Mouse (Mus musculus) CH12.LX (cell line): ENCODE measurements around the gene Mageb2. TPM values are rescaled to one million over a fixed set of nuclear protein-coding genes. Genes with fewer than 3 reads are reported as not detected.
"Not testable (repeated sequence)": the region's sequence is repeated elsewhere in the genome, so short reads cannot be mapped to it uniquely, and the experiment has no call there.

Experiments
- DNase-seq: peaks from one replicate; pipeline ENCODE4 v3.0.0-alpha.2; 2013; ENCODE audit errors: extremely low read depth
- H3K27ac ChIP-seq: 2 replicates; pipeline ENCODE4 v1.5.1; 2012; ENCODE audit warnings: low read depth, mild to moderate bottlenecking, control low read depth, moderate library complexity; ENCODE audit not compliant: insufficient read depth
- H3K27me3 ChIP-seq: replicated peaks from 2 replicates; pipeline ENCODE3; 2012; ENCODE audit warnings: inconsistent platforms
- H3K36me3 ChIP-seq, 2 experiments: replicated peaks in 1 of 2; 2 replicates each; pipeline versions ENCODE3 to v1.6.1; 2012; ENCODE audit warnings: inconsistent platforms in 1 of 2, low read length in 1 of 2, mild to moderate bottlenecking in 1 of 2, mixed read lengths in 1 of 2, moderate library complexity in 1 of 2; ENCODE audit not compliant: control insufficient read depth in 1 of 2, insufficient read depth in 1 of 2
- H3K4me1 ChIP-seq, 2 experiments: 2 replicates each; pipeline ENCODE4 v1.6.1; 2012; ENCODE audit warnings: inconsistent platforms in 1 of 2, moderate library complexity in 1 of 2; ENCODE audit not compliant: insufficient read depth in 2 of 2, control insufficient read depth in 1 of 2
- H3K4me2 ChIP-seq: 2 replicates; pipeline ENCODE4 v1.6.1; 2012; ENCODE audit warnings: low read depth, mild to moderate bottlenecking, control low read depth; ENCODE audit not compliant: poor library complexity, insufficient read depth, severe bottlenecking
- H3K4me3 ChIP-seq, 3 experiments: fragments of 150-350 bp in 1 of 3; sonication (generic) in 1 of 3; replicated peaks in 1 of 3; 2 replicates each; pipeline versions ENCODE3 to v1.5.1; 2011 to 2012; ENCODE audit warnings: low read depth in 2 of 3, low read length in 2 of 3, mild to moderate bottlenecking in 2 of 3, moderate library complexity in 2 of 3, control low read depth in 1 of 3, improper control_type of control experiment in 1 of 3, inconsistent platforms in 1 of 3, mixed read lengths in 1 of 3; ENCODE audit not compliant: poor library complexity in 1 of 3
- H3K79me2 ChIP-seq: replicated peaks from 2 replicates; pipeline ENCODE4 v1.6.1; 2012; ENCODE audit warnings: mild to moderate bottlenecking, moderate library complexity; ENCODE audit not compliant: control insufficient read depth, poor library complexity, insufficient read depth, severe bottlenecking; ENCODE audit errors: extremely low read depth
- H3K9ac ChIP-seq: 2 replicates; pipeline ENCODE4 v1.6.1; 2012; ENCODE audit warnings: low read depth, mild to moderate bottlenecking, control low read depth, moderate library complexity; ENCODE audit not compliant: insufficient read depth
- H3K9me3 ChIP-seq: replicated peaks from 2 replicates; pipeline ENCODE3; 2012; ENCODE audit warnings: low read length, inconsistent platforms, mixed read lengths
- dilution Hi-C: fragments of 300-500 bp; cut with MboI; formaldehyde crosslinking; loops from 2 replicates; pipeline ENCODE4 v1.14.3; 2020; ENCODE audit warnings: low sequenced_read_pairs; ENCODE audit not compliant: extremely low pct_unique_long_range_greater_than_20kb, extremely low pct_ligation_motif_present
- in situ Hi-C: fragments of 300-500 bp; cut with MboI; formaldehyde crosslinking; loops from 3 replicates; pipeline ENCODE4 v1.14.3; 2019; ENCODE audit warnings: low sequenced_read_pairs, low pct_ligation_motif_present, low pct_unique_long_range_greater_than_20kb, mixed read lengths
- polyA plus RNA-seq: library from polyadenylated mRNA; unstranded; fragments of >175 nt; gene quantifications from 2 replicates; pipeline ENCODE4 v1.2.1, GENCODE M21; 2012; ENCODE audit warnings: low read depth; ENCODE audit not compliant: insufficient read length
- total RNA-seq, 2 experiments: library from RNA; depleted of rRNA; stranded (reverse); fragments of 300-350 nt in 1 of 2; fragments of >200 nt in 1 of 2; gene quantifications; 2 replicates each; pipeline ENCODE4 v1.2.3; 2012 to 2014

The Mageb2 gene
- total RNA-seq (2012; rRNA removed) (not detected in 2 replicates), total RNA-seq (2014; rRNA removed) (not detected in 2 replicates), polyA plus RNA-seq (not detected in 2 replicates)

DNA sequence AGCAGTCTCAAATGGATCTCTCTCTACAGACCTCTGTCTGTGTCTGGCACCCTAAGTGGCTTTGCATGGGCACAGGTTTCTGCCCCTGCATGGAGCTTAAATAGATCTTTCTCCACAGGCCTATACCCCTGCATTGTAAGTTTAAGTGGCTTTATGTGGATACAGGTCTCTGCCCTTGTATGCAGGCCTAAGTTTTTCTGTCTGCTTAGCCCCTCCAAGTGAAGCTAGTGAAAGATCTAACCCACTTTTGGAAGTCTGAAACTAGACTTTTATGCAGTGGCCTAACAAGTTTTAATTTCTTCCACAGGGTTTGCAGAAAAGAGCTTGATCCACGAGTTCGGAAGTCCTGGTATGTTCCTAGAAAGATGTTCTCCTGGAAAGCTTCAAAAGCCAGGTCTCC is at the start of gene Mageb2:
Gene Mageb2, plus strand, starts transcription at position 301 of the 400 bp plus-strand sequence.
- in situ Hi-C loops, H3K36me3 ChIP-seq, H3K4me3 ChIP-seq, H3K27me3 ChIP-seq, H3K9ac ChIP-seq, dilution Hi-C loops, H3K79me2 ChIP-seq, H3K4me1 ChIP-seq, H3K27ac ChIP-seq, DNase-seq, H3K9me3 ChIP-seq, H3K4me2 ChIP-seq: not testable (repeated sequence)

DNA sequence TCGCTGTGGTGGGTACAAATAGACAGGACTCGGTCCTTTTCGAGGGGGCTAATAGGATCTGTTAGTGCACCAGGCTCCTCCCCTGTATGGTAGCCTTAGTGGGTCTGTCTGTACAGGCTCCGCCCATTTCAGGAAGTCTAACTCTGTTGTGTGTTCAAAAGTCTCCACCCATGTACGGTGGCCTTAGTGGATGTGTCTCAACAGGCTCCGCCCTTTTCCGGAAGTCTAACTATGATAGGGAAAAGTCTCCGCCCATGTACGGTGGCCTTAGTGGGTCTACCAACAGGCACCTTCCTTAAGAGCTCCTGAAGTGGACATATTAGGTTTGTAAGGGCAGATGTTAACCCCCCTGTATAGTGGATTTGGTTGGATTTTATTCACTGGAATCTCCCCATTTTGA is 18.2 kb upstream of the Mageb2 start:
- not testable (repeated sequence) for H3K27me3 ChIP-seq, H3K4me2 ChIP-seq, H3K36me3 ChIP-seq

More for the DNA sequence above, 18.2 kb upstream of the Mageb2 start:
- H3K27ac ChIP-seq, H3K9me3 ChIP-seq, in situ Hi-C loops, dilution Hi-C loops, H3K79me2 ChIP-seq, H3K4me1 ChIP-seq, H3K9ac ChIP-seq, H3K4me3 ChIP-seq, DNase-seq: not testable (repeated sequence)

Other genes starting within 250 kb of the Mageb2 start
- not detected in 2 replicates for gene Gm5072, start 60.8 kb downstream of the Mageb2 start, total RNA-seq (2012; rRNA removed)
- gene Gm5072, start 60.8 kb downstream of the Mageb2 start, total RNA-seq (2014; rRNA removed) = not detected in 2 replicates
- not detected in 2 replicates for gene Gm5072, start 60.8 kb downstream of the Mageb2 start, polyA plus RNA-seq
- gene Gm8914, start 148.4 kb downstream of the Mageb2 start, total RNA-seq (2012; rRNA removed) = not detected in 2 replicates
- gene Gm8914, start 148.4 kb downstream of the Mageb2 start, total RNA-seq (2014; rRNA removed) = not detected in 2 replicates
- not detected in 2 replicates for gene Gm8914, start 148.4 kb downstream of the Mageb2 start, polyA plus RNA-seq
- not detected in 2 replicates for gene 1700084M14Rik, start 244.2 kb downstream of the Mageb2 start, total RNA-seq (2012; rRNA removed)
- gene 1700084M14Rik, start 244.2 kb downstream of the Mageb2 start, total RNA-seq (2014; rRNA removed) = not detected in 2 replicates
- not detected in 2 replicates for gene 1700084M14Rik, start 244.2 kb downstream of the Mageb2 start, polyA plus RNA-seq